Mouse (Mus musculus) intestine, embryonic 14.5 days (tissue): Measurements from ENCODE around the gene Uri1. TPM values are rescaled to one million over a fixed set of nuclear protein-coding genes. Genes with fewer than 3 reads are reported as not detected.

Source experiments
- ATAC-seq: fragments of 200-750 bp; cut with Nextera tagmentation; replicated peaks from 2 replicates; pipeline ENCODE4 v1.8.0; 2017; ENCODE audit warnings: low read depth, moderate number of reproducible peaks, moderate TSS enrichment, moderate library complexity; ENCODE audit not compliant: low FRiP score, low TSS enrichment
- DNase-seq: peaks from one replicate; pipeline ENCODE4 v3.0.0-alpha.2; 2018; ENCODE audit warnings: low spot score
- H3K27ac ChIP-seq: fragments of 300-500 bp; sonication (generic); 2 replicates; pipeline ENCODE4 v1.5.1; 2014; ENCODE audit warnings: low read depth, mild to moderate bottlenecking, control low read depth
- H3K27me3 ChIP-seq: fragments of 300-500 bp; sonication (generic); replicated peaks from 2 replicates; pipeline ENCODE4 v1.6.1; 2014; ENCODE audit warnings: low read length, control low read depth; ENCODE audit not compliant: control insufficient read depth, insufficient read depth
- H3K36me3 ChIP-seq: fragments of 300-500 bp; sonication (generic); 2 replicates; pipeline ENCODE4 v1.6.1; 2014; ENCODE audit warnings: low read length, control low read depth; ENCODE audit not compliant: control insufficient read depth, insufficient read depth
- H3K4me1 ChIP-seq: fragments of 300-500 bp; sonication (generic); replicated peaks from 2 replicates; pipeline ENCODE4 v1.6.1; 2014; ENCODE audit warnings: low read length, control low read depth, mixed read lengths; ENCODE audit not compliant: control insufficient read depth, insufficient read depth
- H3K4me2 ChIP-seq: fragments of 300-500 bp; sonication (generic); 2 replicates; pipeline ENCODE4 v1.6.1; 2014; ENCODE audit warnings: low read length
- H3K4me3 ChIP-seq: fragments of 300-500 bp; sonication (generic); 2 replicates; pipeline ENCODE4 v1.5.1; 2014; ENCODE audit warnings: low read depth, low read length, control low read depth, mixed read lengths
- H3K9ac ChIP-seq: fragments of 300-500 bp; sonication (generic); 2 replicates; pipeline ENCODE4 v1.6.1; 2014; ENCODE audit warnings: mild to moderate bottlenecking, low read length
- H3K9me3 ChIP-seq: fragments of 300-500 bp; sonication (generic); 2 replicates; pipeline ENCODE4 v1.6.1; 2016; ENCODE audit warnings: low read length, control low read depth; ENCODE audit not compliant: control insufficient read depth
- WGBS: fragments of 180-500 bp; shearing (Covaris S2); extraction: QIAGEN DNeasy Blood & Tissue Kit; methylation state at CpG from one replicate; pipeline ENCODE4 v1.1.7; 2014; 5-methylcytosine and 5-hydroxymethylcytosine counted together
- polyA plus RNA-seq: library from polyadenylated mRNA; unstranded; fragments of >200 nt; fragmentation: Nextera tagmentation; extraction: Ambion mirVana; gene quantifications from 2 replicates; pipeline ENCODE4 v1.2.1, GENCODE M21; 2014

Gene Uri1
- polyA plus RNA-seq, 1 experiment from 2014 or later = 51.6 TPM

DNA sequence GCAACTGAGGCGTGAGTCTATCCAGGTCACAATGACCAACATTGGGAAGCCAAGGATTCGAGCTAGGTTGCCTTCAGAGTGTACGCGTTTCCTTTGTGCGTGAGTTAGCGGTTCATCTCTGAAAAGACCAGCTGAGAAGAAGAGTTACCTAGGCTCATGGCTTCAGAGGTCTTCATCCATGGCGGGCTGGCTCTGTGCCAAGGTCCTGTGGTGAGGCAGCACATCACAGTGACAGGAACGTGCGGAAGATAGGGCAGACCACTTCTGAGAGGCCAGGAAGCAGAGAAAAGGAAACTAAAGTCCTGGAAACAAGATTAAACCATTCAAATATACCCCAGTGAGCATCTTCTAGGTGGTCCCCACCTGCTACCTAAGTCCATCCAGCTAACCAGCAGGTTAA is 30.9 kb upstream of the Uri1 start:
- no peak overlapping the region for H3K4me3 ChIP-seq
- ATAC-seq = no peak
- no peak overlapping the region for H3K27ac ChIP-seq
- H3K9ac ChIP-seq = no peak overlapping the region
- H3K4me1 ChIP-seq = no peaks in the 10 kb centered on the region
- H3K27me3 ChIP-seq = no peaks in the 10 kb centered on the region
- H3K36me3 ChIP-seq = no peaks in the 10 kb centered on the region
- DNase-seq = no peak
- no peak overlapping the region for H3K4me2 ChIP-seq
- H3K9me3 ChIP-seq = no peaks in the 10 kb centered on the region
- WGBS = 86% methylated on average over 9 of the region's 9 CpGs

DNA sequence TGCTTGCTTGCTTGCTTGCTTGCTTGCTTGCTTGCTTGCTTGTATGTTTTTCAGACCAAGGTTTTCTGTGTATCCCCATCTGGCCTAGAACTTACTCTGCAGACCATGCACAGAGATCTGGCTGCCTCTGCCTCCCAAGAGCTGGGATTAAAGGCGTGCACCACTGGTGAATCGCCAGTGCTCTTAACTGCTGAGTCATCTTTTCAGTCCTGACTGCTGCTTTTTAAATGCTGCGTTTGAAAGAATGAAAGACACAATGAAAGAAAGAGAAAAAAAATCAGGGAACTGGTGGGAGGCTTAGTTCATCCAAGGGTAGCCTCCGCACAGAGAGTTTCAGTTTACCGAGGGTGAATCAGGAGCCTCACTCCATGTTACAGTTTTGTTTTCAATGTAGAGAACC is 23.9 kb upstream of the Uri1 start:
- Histone ChIP-seq H3K4me2 (no peak overlapping the region), H3K27ac (no peak overlapping the region), H3K9me3 (no peaks in the 10 kb centered on the region), H3K36me3 (no peaks in the 10 kb centered on the region), H3K9ac (no peak overlapping the region), H3K4me1 (no peaks in the 10 kb centered on the region), H3K27me3 (no peaks in the 10 kb centered on the region), H3K4me3 (no peak overlapping the region)
- DNase-seq = no peak
- no peak for ATAC-seq
- WGBS = 78% methylated on average over 5 of the region's 5 CpGs

DNA sequence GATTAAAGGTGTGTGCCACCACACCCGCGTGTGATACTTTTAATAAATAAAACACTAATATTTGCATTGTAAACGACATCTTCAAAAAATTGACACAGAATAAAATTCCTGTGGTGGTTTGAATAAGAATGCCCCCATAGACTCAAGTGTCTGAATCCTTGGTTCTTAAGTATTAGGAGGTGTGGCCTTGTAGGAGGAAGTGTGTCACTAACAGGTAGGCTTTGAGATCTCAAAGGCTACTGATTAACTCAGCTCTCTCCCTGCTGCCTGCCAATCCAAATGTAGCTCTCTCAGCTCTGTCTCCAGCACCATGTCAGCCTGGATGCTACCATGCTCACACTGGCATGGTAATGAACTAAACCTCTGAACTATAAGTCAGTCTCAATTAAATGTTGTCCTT is 17.9 kb upstream of the Uri1 start:
- Histone ChIP-seq H3K4me3 (no peak overlapping the region), H3K27me3 (no peaks in the 10 kb centered on the region), H3K4me2 (no peak overlapping the region), H3K4me1 (no peaks in the 10 kb centered on the region), H3K9ac (no peak overlapping the region), H3K36me3 (no peaks in the 10 kb centered on the region), H3K9me3 (no peaks in the 10 kb centered on the region), H3K27ac (no peak overlapping the region)
- ATAC-seq (no peak), DNase-seq (no peak)
- WGBS = 85% methylated on average over 3 of the region's 3 CpGs

DNA sequence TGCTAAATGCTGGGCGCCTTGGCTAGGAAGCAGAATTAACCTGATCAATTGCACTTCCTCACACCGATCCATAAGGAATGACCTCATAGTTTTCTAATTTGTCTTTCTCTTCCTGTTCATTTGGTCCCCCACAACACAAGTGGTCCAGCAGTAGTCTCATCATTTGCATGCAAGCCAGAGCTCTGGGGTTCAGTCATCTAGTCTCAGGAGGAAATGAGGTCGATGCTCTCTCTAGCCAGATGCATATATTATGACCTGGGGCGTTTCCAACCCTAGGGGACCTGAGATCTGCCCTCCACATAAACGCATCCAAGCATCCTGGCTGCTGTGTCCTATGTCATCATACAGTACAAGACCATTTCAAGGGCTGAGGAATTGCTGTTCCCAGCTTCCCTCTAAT is 14.2 kb upstream of the Uri1 start:
- DNase-seq = no peak
- no peak overlapping the region for H3K9ac ChIP-seq
- ATAC-seq = no peak
- no peaks in the 10 kb centered on the region for H3K27me3 ChIP-seq
- 73% methylated on average over 5 of the region's 5 CpGs for WGBS
- no peak overlapping the region for H3K4me3 ChIP-seq
- no peak overlapping the region for H3K27ac ChIP-seq
- H3K9me3 ChIP-seq = no peaks in the 10 kb centered on the region
- no peaks in the 10 kb centered on the region for H3K36me3 ChIP-seq
- H3K4me1 ChIP-seq = no peaks in the 10 kb centered on the region
- H3K4me2 ChIP-seq = no peak overlapping the region

DNA sequence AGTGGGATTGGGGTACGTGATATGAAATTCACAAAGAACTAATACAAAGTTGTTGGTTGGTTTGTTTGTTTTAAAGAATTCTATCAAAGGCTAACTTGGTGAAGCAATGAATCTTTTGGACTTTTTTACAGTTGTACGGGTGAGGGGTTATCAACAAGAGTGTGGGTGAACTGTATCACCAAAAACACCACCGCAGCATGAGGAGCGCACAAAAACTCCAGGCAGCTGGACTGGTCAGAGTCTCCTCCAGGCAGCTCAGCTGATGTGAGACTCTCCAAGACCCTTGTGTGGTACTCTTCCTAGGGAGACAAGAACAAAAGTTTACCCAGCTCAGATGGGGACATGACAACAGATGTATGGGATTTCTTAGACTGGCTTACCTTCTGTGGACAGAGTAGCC is 7.8 kb upstream of the Uri1 start:
- Histone ChIP-seq H3K4me3 (no peak overlapping the region), H3K27ac (no peak overlapping the region), H3K9me3 (no peaks in the 10 kb centered on the region), H3K4me2 (no peak overlapping the region), H3K9ac (no peak overlapping the region), H3K4me1 (no peaks in the 10 kb centered on the region), H3K27me3 (no peaks in the 10 kb centered on the region), H3K36me3 (no peaks in the 10 kb centered on the region)
- DNase-seq = no peak
- 53% methylated on average over 4 of the region's 4 CpGs for WGBS
- ATAC-seq = no peak

DNA sequence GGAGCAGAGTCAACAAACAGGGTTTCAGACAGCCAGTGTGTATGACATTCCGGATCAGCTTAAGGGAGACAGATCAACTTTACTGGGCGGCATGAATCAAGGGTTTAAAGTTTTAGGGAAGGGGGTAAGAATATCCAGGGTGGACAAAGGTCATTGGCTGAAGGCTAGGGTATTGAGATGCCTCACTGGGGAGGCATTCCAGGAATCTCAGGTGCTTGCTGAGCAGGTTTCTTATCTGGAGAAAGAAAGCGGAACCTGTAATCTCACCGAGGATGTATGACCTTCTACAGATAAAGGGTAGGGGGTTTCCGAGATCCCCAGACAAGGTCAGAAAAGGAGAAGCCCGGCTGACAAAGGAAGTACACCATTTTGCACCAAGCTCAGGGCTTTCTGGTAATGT is 7.3 kb upstream of the Uri1 start:
- WGBS = 37% methylated on average over 6 of the region's 6 CpGs
- no peak overlapping the region for H3K27ac ChIP-seq
- DNase-seq (no peak), ATAC-seq (peak; percentile 73)
- no peak overlapping the region for H3K4me2 ChIP-seq
- no peaks in the 10 kb centered on the region for H3K36me3 ChIP-seq
- no peak overlapping the region for H3K4me3 ChIP-seq
- no peak overlapping the region for H3K9ac ChIP-seq
- H3K4me1 ChIP-seq = no peaks in the 10 kb centered on the region
- H3K9me3 ChIP-seq = no peaks in the 10 kb centered on the region
- H3K27me3 ChIP-seq = no peaks in the 10 kb centered on the region

DNA sequence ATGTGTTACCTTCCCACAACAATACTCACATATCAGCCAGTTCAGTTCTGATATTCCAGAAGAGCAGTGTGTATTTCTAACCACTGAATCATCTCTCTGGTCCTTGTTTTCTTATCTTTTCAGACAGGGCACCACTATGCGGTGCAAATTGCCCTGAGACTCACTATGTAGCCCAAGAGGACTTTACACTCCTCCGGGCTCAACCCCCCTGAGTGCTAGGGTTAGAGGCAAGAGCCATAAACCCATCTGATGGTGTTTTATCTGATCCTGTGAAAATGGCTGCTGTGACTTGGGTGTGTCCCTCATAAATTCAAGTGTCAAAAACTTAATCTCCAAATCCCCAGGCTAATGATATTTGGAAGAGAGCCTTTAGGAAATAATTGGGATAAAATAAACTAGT is 6.6 kb upstream of the Uri1 start:
- DNase-seq (no peak), ATAC-seq (peak; percentile 78)
- H3K4me2 ChIP-seq = no peak overlapping the region
- H3K27me3 ChIP-seq = no peaks in the 10 kb centered on the region
- H3K9me3 ChIP-seq = no peaks in the 10 kb centered on the region
- no peak overlapping the region for H3K27ac ChIP-seq
- no peak overlapping the region for H3K4me3 ChIP-seq
- no peaks in the 10 kb centered on the region for H3K36me3 ChIP-seq
- no peaks in the 10 kb centered on the region for H3K4me1 ChIP-seq
- WGBS = 17% methylated on average over 2 of the region's 2 CpGs
- H3K9ac ChIP-seq = no peak overlapping the region

DNA sequence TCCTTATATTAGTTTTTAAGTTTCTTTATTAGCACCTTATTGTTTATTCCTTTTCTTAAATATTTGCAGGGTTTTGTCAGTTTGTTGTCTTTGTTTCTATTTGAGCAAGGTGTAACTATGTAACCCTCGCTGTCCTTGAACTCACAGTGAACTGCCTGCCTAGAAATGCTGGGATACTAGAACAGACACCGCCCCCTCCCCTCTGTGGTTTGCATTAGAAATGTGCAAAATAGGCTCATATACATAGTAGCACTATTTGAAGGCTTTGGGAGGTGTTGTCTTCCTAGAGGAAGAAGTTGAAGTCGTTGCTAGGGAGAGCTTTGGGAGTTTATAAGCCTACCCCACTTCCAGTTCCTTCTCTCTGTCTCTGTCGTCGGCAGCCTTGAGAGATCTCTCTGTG is 5.7 kb upstream of the Uri1 start:
- Histone ChIP-seq H3K4me2 (no peak overlapping the region), H3K27me3 (no peaks in the 10 kb centered on the region), H3K4me1 (no peaks in the 10 kb centered on the region), H3K9me3 (no peaks in the 10 kb centered on the region), H3K27ac (no peak overlapping the region), H3K9ac (no peak overlapping the region), H3K4me3 (no peak overlapping the region), H3K36me3 (no peaks in the 10 kb centered on the region)
- 35% methylated on average over 5 of the region's 5 CpGs for WGBS
- DNase-seq (no peak), ATAC-seq (no peak)

DNA sequence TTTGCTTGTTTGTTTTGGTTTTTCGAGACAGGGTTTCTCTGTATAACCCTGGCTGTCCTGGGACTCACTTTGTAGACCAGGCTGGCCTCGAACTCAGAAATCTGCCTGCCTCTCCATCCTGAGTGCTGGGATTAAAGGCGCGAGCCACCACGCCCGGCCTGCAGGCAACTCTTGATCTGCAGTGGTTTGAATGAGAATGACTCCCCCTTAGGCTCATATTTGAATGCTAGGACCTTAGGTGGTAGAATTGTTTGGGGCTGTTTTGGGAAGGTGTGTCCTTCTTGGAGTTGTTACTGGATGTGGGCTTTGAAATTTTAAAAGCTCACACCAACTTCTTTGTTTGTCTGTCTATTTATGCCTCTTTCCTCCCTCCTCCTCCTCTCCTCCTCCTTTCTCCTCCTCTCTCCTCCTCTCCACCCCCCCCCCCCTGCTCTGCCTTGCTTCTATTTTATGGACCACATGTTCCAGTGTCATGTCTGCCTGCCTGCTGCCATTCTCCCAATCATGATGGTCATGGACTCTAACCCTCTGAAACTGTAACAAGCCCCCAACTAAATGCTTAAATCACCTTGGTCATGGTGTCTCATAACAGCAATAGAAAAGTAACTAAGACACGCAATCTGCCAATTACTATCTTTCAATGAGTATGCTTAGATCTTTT is 4.7 kb upstream of the Uri1 start:
- Histone ChIP-seq H3K36me3 (no peaks in the 10 kb centered on the region), H3K4me1 (no peaks in the 10 kb centered on the region), H3K9me3 (no peaks in the 10 kb centered on the region), H3K9ac (no peak overlapping the region), H3K27me3 (no peaks in the 10 kb centered on the region), H3K27ac (no peak overlapping the region), H3K4me2 (no peak overlapping the region), H3K4me3 (no peak overlapping the region)
- 84% methylated on average over 7 of the region's 7 CpGs for WGBS
- DNase-seq (no peak), ATAC-seq (no peak)
